Mouse (Mus musculus): ENCODE results near the gene Rhno1. TPM values are rescaled to one million over a fixed set of nuclear protein-coding genes. Genes with fewer than 3 reads are reported as not detected.

Gene Rhno1
- polyA plus RNA-seq, 1 experiment from 2014 or later: 67.4 TPM

GRCm38 (mm10) chr6:128349711-128350110 is 13.0 kb downstream of the Rhno1 start:
- ATAC-seq: peak; percentile 69
- Histone ChIP-seq H3K4me3 (ENCODE audit: low read length) (no peak overlapping the region), H3K9me3 (ENCODE audit: control insufficient read depth, low read length) (no peaks in the 10 kb centered on the region), H3K36me3 (ENCODE audit: control insufficient read depth, insufficient read depth, low read length) (no peaks in the 10 kb centered on the region), H3K9ac (ENCODE audit: low read depth, low read length) (no peak overlapping the region), H3K27me3 (replicated peaks; ENCODE audit: control insufficient read depth, insufficient read depth, low read length) (no peaks in the 10 kb centered on the region), H3K4me1 (ENCODE audit: control insufficient read depth, insufficient read depth, low read depth, low read length) (peaks cover 11% of the 10 kb centered on the region), H3K27ac (ENCODE audit: low read depth, low read length) (peak overlapping the region; percentile 55), H3K4me2 (ENCODE audit: low read length) (no peak overlapping the region)
- WGBS: 28% methylated on average over 7 of the region's 7 CpGs

- WGBS: 83% methylated on average over 6 of the region's 6 CpGs
Measured at GRCm38 (mm10) chr6:128346782-128347181, 15.9 kb downstream of the Rhno1 start.

GRCm38 (mm10) chr6:128345623-128346022 is 17.1 kb downstream of the Rhno1 start:
- Histone ChIP-seq H3K9me3 (ENCODE audit: control insufficient read depth, low read length) (no peaks in the 10 kb centered on the region), H3K27me3 (replicated peaks; ENCODE audit: control insufficient read depth, insufficient read depth, low read length) (no peaks in the 10 kb centered on the region), H3K9ac (ENCODE audit: low read depth, low read length) (no peak overlapping the region), H3K36me3 (ENCODE audit: control insufficient read depth, insufficient read depth, low read length) (peaks cover 6% of the 10 kb centered on the region; the same call in 1 of the 2 replicates), H3K27ac (ENCODE audit: low read depth, low read length) (no peak overlapping the region), H3K4me1 (ENCODE audit: control insufficient read depth, insufficient read depth, low read depth, low read length) (no peaks in the 10 kb centered on the region; the same call in 1 of the 2 replicates), H3K4me3 (ENCODE audit: low read length) (no peak overlapping the region), H3K4me2 (ENCODE audit: low read length) (no peak overlapping the region)
- no peak for ATAC-seq
- 91% methylated on average over 10 of the region's 10 CpGs for whole genome bisulfite sequencing

More at GRCm38 (mm10) chr6:128346782-128347181, 15.9 kb downstream of the Rhno1 start:
- H3K4me3 ChIP-seq (ENCODE audit: low read length): no peak overlapping the region
- H3K9ac ChIP-seq (ENCODE audit: low read depth, low read length): no peak overlapping the region
- H3K27me3 ChIP-seq (replicated peaks; ENCODE audit: control insufficient read depth, insufficient read depth, low read length): no peaks in the 10 kb centered on the region
- no peak for ATAC-seq
- peaks cover 6% of the 10 kb centered on the region; the same call in 1 of the 2 replicates for H3K36me3 ChIP-seq (ENCODE audit: control insufficient read depth, insufficient read depth, low read length)
- no peaks in the 10 kb centered on the region for H3K9me3 ChIP-seq (ENCODE audit: control insufficient read depth, low read length)
- H3K4me1 ChIP-seq (ENCODE audit: control insufficient read depth, insufficient read depth, low read depth, low read length): no peaks in the 10 kb centered on the region; the same call in 1 of the 2 replicates
- H3K27ac ChIP-seq (ENCODE audit: low read depth, low read length): no peak overlapping the region
- H3K4me2 ChIP-seq (ENCODE audit: low read length): no peak overlapping the region

- WGBS: 95% methylated on average over 11 of the region's 11 CpGs
- no peaks in the 10 kb centered on the region for H3K27me3 ChIP-seq (replicated peaks; ENCODE audit: control insufficient read depth, insufficient read depth, low read length)
- peaks cover 6% of the 10 kb centered on the region; the same call in 1 of the 2 replicates for H3K36me3 ChIP-seq (ENCODE audit: control insufficient read depth, insufficient read depth, low read length)
- no peaks in the 10 kb centered on the region for H3K9me3 ChIP-seq (ENCODE audit: control insufficient read depth, low read length)
- H3K27ac ChIP-seq (ENCODE audit: low read depth, low read length): no peak overlapping the region
- H3K4me3 ChIP-seq (ENCODE audit: low read length): no peak overlapping the region
- no peak overlapping the region for H3K4me2 ChIP-seq (ENCODE audit: low read length)
- no peak overlapping the region for H3K9ac ChIP-seq (ENCODE audit: low read depth, low read length)
- peaks cover 3% of the 10 kb centered on the region; the same call in 1 of the 2 replicates for H3K4me1 ChIP-seq (ENCODE audit: control insufficient read depth, insufficient read depth, low read depth, low read length)
- no peak for ATAC-seq
Measured at GRCm38 (mm10) chr6:128341956-128342723, 20.6 kb downstream of the Rhno1 start.

- Histone ChIP-seq H3K9ac (ENCODE audit: low read depth, low read length) (no peak overlapping the region), H3K4me2 (ENCODE audit: low read length) (no peak overlapping the region), H3K9me3 (ENCODE audit: control insufficient read depth, low read length) (no peaks in the 10 kb centered on the region), H3K4me3 (ENCODE audit: low read length) (no peak overlapping the region), H3K27me3 (replicated peaks; ENCODE audit: control insufficient read depth, insufficient read depth, low read length) (no peaks in the 10 kb centered on the region), H3K4me1 (ENCODE audit: control insufficient read depth, insufficient read depth, low read depth, low read length) (peaks cover 3% of the 10 kb centered on the region; the same call in 1 of the 2 replicates), H3K36me3 (ENCODE audit: control insufficient read depth, insufficient read depth, low read length) (peaks cover 12% of the 10 kb centered on the region), H3K27ac (ENCODE audit: low read depth, low read length) (peak overlapping the region; percentile 53)
- peak; percentile 58; the same call in 1 of the 2 replicates for ATAC-seq
- WGBS: 39% methylated on average over 5 of the region's 5 CpGs
Measured at GRCm38 (mm10) chr6:128338876-128339275, 23.8 kb downstream of the Rhno1 start.

- WGBS: 72% methylated on average over 7 of the region's 7 CpGs
- peaks cover 3% of the 10 kb centered on the region; the same call in 1 of the 2 replicates for H3K4me1 ChIP-seq (ENCODE audit: control insufficient read depth, insufficient read depth, low read depth, low read length)
- no peaks in the 10 kb centered on the region for H3K27me3 ChIP-seq (replicated peaks; ENCODE audit: control insufficient read depth, insufficient read depth, low read length)
- peaks cover 17% of the 10 kb centered on the region for H3K36me3 ChIP-seq (ENCODE audit: control insufficient read depth, insufficient read depth, low read length)
- no peaks in the 10 kb centered on the region for H3K9me3 ChIP-seq (ENCODE audit: control insufficient read depth, low read length)
- H3K4me2 ChIP-seq (ENCODE audit: low read length): no peak overlapping the region
- H3K27ac ChIP-seq (ENCODE audit: low read depth, low read length): no peak overlapping the region
- H3K4me3 ChIP-seq (ENCODE audit: low read length): no peak overlapping the region
- H3K9ac ChIP-seq (ENCODE audit: low read depth, low read length): no peak overlapping the region
- ATAC-seq: no peak
Measured at GRCm38 (mm10) chr6:128337467-128337866, 25.2 kb downstream of the Rhno1 start.

GRCm38 (mm10) chr6:128334397-128335124 is 28.1 kb downstream of the Rhno1 start:
- Histone ChIP-seq H3K36me3 (ENCODE audit: control insufficient read depth, insufficient read depth, low read length) (peaks cover 30% of the 10 kb centered on the region), H3K4me2 (ENCODE audit: low read length) (no peak overlapping the region), H3K4me1 (ENCODE audit: control insufficient read depth, insufficient read depth, low read depth, low read length) (peaks cover 3% of the 10 kb centered on the region; the same call in 1 of the 2 replicates), H3K27me3 (replicated peaks; ENCODE audit: control insufficient read depth, insufficient read depth, low read length) (no peaks in the 10 kb centered on the region), H3K9me3 (ENCODE audit: control insufficient read depth, low read length) (no peaks in the 10 kb centered on the region; the same call in 1 of the 2 replicates), H3K4me3 (ENCODE audit: low read length) (no peak overlapping the region), H3K27ac (ENCODE audit: low read depth, low read length) (peak overlapping the region; percentile 16; the same call in 1 of the 2 replicates), H3K9ac (ENCODE audit: low read depth, low read length) (no peak overlapping the region)
- WGBS: 24% methylated on average over 12 of the region's 12 CpGs
- ATAC-seq: peak; percentile 79

GRCm38 (mm10) chr6:128318317-128318716 is 44.4 kb downstream of the Rhno1 start:
- Histone ChIP-seq H3K9ac (ENCODE audit: low read depth, low read length) (no peak overlapping the region), H3K4me3 (ENCODE audit: low read length) (no peak overlapping the region), H3K9me3 (ENCODE audit: control insufficient read depth, low read length) (no peaks in the 10 kb centered on the region), H3K4me2 (ENCODE audit: low read length) (no peak overlapping the region), H3K27me3 (replicated peaks; ENCODE audit: control insufficient read depth, insufficient read depth, low read length) (no peaks in the 10 kb centered on the region), H3K4me1 (ENCODE audit: control insufficient read depth, insufficient read depth, low read depth, low read length) (no peaks in the 10 kb centered on the region), H3K27ac (ENCODE audit: low read depth, low read length) (no peak overlapping the region), H3K36me3 (ENCODE audit: control insufficient read depth, insufficient read depth, low read length) (peaks cover 15% of the 10 kb centered on the region)
- ATAC-seq: peak; percentile 67; the same call in 1 of the 2 replicates
- 7% methylated on average over 4 of the region's 4 CpGs for WGBS

- WGBS: 78% methylated on average over 8 of the region's 8 CpGs
- H3K27ac ChIP-seq (ENCODE audit: low read depth, low read length): no peak overlapping the region
- no peak for ATAC-seq
- no peaks in the 10 kb centered on the region for H3K27me3 ChIP-seq (replicated peaks; ENCODE audit: control insufficient read depth, insufficient read depth, low read length)
- H3K9me3 ChIP-seq (ENCODE audit: control insufficient read depth, low read length): no peaks in the 10 kb centered on the region
- no peaks in the 10 kb centered on the region for H3K36me3 ChIP-seq (ENCODE audit: control insufficient read depth, insufficient read depth, low read length)
- no peaks in the 10 kb centered on the region for H3K4me1 ChIP-seq (ENCODE audit: control insufficient read depth, insufficient read depth, low read depth, low read length)
- H3K9ac ChIP-seq (ENCODE audit: low read depth, low read length): no peak overlapping the region
- H3K4me2 ChIP-seq (ENCODE audit: low read length): no peak overlapping the region
- H3K4me3 ChIP-seq (ENCODE audit: low read length): no peak overlapping the region
Measured at GRCm38 (mm10) chr6:128315597-128315996, 47.1 kb downstream of the Rhno1 start.

Measured in hindbrain, embryonic 16.5 days (tissue).